ENCODE assay signal across 7 mouse cellular contexts in the genomic region with DNA sequence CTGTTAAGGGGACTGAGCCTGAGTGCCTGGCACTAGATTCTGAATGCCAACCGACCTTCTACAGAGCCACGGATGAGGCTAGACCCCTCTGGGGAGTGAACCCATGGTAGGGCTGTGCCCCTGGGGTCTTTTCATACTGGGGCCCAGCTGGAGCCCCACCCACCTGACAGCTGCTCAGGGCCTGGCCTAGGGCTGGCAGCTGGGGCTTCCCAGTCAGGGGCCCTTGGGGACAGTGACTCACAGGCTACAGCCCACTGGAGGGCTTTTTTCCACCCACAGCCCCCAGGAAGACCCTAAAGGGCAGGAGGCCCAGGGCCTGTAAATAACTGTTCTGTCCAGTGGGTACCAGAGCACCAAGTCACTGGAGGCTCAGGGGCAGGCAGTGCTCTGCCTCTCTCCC.
A peak's percentile ranks its signal among the peaks of the same experiment; 100 is the strongest.
DNase-seq lines count a peak whose midpoint lies in the region; ATAC-seq and TF ChIP-seq lines count a peak whose summit lies in the region.

No protein-coding gene starts in this region.

- no peak overlapping the region for H3K27ac ChIP-seq in thymus, adult 2 months (ENCODE audit: control insufficient read depth, insufficient read depth, low read length)
- H3K27ac ChIP-seq in limb, embryonic 12.5 days = peak overlapping the region; percentile 2; the same call in 1 of the 2 replicates
- peak overlapping the region; percentile 41; the same call in 1 of the 2 replicates for H3K27ac ChIP-seq in stomach, embryonic 14.5 days (ENCODE audit: low read length)

- TF ChIP-seq CTCF in thymus, adult 2 months (IDR thresholded peaks at IDR 0.05; ENCODE audit: borderline replicate concordance, control insufficient read depth, extremely low read depth, insufficient read depth, low read length, poor library complexity) = no peak

- no peak for TF ChIP-seq POLR2A in thymus, adult 2 months (IDR thresholded peaks at IDR 0.05; ENCODE audit: control insufficient read depth, extremely low read depth, insufficient read depth, low read length, poor library complexity)

- no peaks in the 10 kb centered on the region for H3K9me3 ChIP-seq in limb, embryonic 12.5 days
- H3K9me3 ChIP-seq in stomach, embryonic 14.5 days (ENCODE audit: control insufficient read depth, low read depth, low read length) = no peaks in the 10 kb centered on the region

- no peak for ATAC-seq in limb, embryonic 12.5 days (ENCODE audit: insufficient number of reproducible peaks, insufficient read depth, low FRiP score, low TSS enrichment, low read depth)
- ATAC-seq in stomach, embryonic 14.5 days (ENCODE audit: insufficient number of reproducible peaks, insufficient read depth, low FRiP score, low read depth) = no peak
- ATAC-seq in erythroid progenitor cell, adult 5-6 weeks (replicated peaks; ENCODE audit: low FRiP score, poor library complexity, severe bottlenecking) = no peak

- no peaks in the 10 kb centered on the region for H3K27me3 ChIP-seq in thymus, adult 2 months (ENCODE audit: control insufficient read depth, insufficient read depth, low read length)
- no peaks in the 10 kb centered on the region for H3K27me3 ChIP-seq in limb, embryonic 12.5 days
- no peaks in the 10 kb centered on the region for H3K27me3 ChIP-seq in stomach, embryonic 14.5 days (ENCODE audit: control insufficient read depth, insufficient read depth, low read length)

- H3K4me2 ChIP-seq in limb, embryonic 12.5 days = no peak overlapping the region
- H3K4me2 ChIP-seq in stomach, embryonic 14.5 days (replicated peaks; ENCODE audit: low read depth, low read length) = no peak overlapping the region

- WGBS in thymus, adult 2 months = 87% methylated on average over 2 of the region's 2 CpGs
- WGBS in limb, embryonic 12.5 days = 71% methylated on average over 2 of the region's 2 CpGs
- 83% methylated on average over 2 of the region's 2 CpGs for WGBS in stomach, embryonic 14.5 days

- DNase-seq in thymus, postnatal 0 days (ENCODE audit: low spot score) = peak; percentile 35
- DNase-seq in thymus, adult 2 months = no peak
- DNase-seq in gastrocnemius, postnatal 10 days = peak; percentile 55
- no peak for DNase-seq in frontal cortex, postnatal 25 days (ENCODE audit: low spot score in 2 of 2)

- H3K9ac ChIP-seq in limb, embryonic 12.5 days (replicated peaks) = no peak overlapping the region
- no peak overlapping the region for H3K9ac ChIP-seq in stomach, embryonic 14.5 days (replicated peaks; ENCODE audit: low read depth, low read length)

- peaks cover 10% of the 10 kb centered on the region for H3K4me1 ChIP-seq in thymus, adult 2 months (replicated peaks; ENCODE audit: control insufficient read depth, insufficient read depth, low read length)
- peaks cover 11% of the 10 kb centered on the region for H3K4me1 ChIP-seq in limb, embryonic 12.5 days (replicated peaks)
- peaks cover 3% of the 10 kb centered on the region for H3K4me1 ChIP-seq in stomach, embryonic 14.5 days (ENCODE audit: control insufficient read depth, insufficient read depth, low read length)

- no peak overlapping the region for H3K4me3 ChIP-seq in thymus, adult 2 months (ENCODE audit: control insufficient read depth, insufficient read depth, low read length)
- H3K4me3 ChIP-seq in limb, embryonic 12.5 days (replicated peaks) = no peak overlapping the region
- H3K4me3 ChIP-seq in stomach, embryonic 14.5 days (ENCODE audit: low read depth, low read length) = no peak overlapping the region

- H3K36me3 ChIP-seq in thymus, adult 2 months (ENCODE audit: control insufficient read depth, insufficient read depth, low read length) = no peaks in the 10 kb centered on the region
- no peaks in the 10 kb centered on the region for H3K36me3 ChIP-seq in limb, embryonic 12.5 days
- H3K36me3 ChIP-seq in stomach, embryonic 14.5 days (ENCODE audit: control insufficient read depth, insufficient read depth, low read length) = no peaks in the 10 kb centered on the region

Comparison
In these comparisons a context has a peak if more than half of its experiments do, and no peak if none do; other contexts are left out.
1. DNase-seq: peak in thymus, postnatal 0 days (single experiment) and gastrocnemius, postnatal 10 days (single experiment); none in thymus, adult 2 months (single experiment) and frontal cortex, postnatal 25 days (0 of 2).